Comparison of ENCODE assay signal across 8 mouse cellular contexts in the genomic region with DNA sequence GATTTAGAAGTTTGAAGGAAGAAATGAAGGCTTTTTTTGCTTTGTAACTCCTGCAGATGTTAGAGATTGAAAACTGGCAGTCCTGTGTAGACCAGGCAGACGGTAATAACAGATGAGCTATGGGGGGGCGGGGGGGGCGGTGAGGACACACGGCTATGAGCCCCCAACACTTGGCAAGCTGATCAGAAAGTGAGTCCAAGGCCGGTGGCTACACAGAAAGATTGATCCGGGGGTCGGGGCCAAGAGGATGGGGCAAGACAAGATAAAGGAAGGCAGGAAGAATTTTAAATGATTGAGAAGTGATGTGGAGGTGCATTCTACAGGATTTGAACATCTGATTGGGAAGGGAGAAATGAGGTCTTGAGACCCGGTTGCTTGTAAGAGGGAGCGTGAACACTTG. TPM values are rescaled to one million over a fixed set of nuclear protein-coding genes. Genes with fewer than 3 reads are reported as not detected.
A peak's percentile ranks its signal among the peaks of the same experiment; 100 is the strongest.
DNase-seq lines count a peak whose midpoint lies in the region; ATAC-seq and TF ChIP-seq lines count a peak whose summit lies in the region.

No protein-coding gene starts in this region.

- 17% methylated on average over 8 of the region's 9 CpGs for whole genome bisulfite sequencing in forebrain, embryonic 16.5 days
- 27% methylated on average over 9 of the region's 9 CpGs for WGBS in liver, embryonic 15.5 days (ENCODE audit: insufficient replicate concordance)

- TF ChIP-seq EP300 in CH12.LX (IDR thresholded peaks at IDR 0.05; ENCODE audit: low read length) = no peak

- peaks cover 0 to 5% of the 10 kb centered on the region in 2 experiments; a peak in 1 of 4 replicates for H3K4me1 ChIP-seq in CH12.LX (ENCODE audit: control insufficient read depth in 1 of 2, insufficient read depth in 2 of 2)
- H3K4me1 ChIP-seq in forebrain, embryonic 16.5 days (replicated peaks; ENCODE audit: control insufficient read depth, insufficient read depth, low read length) = peaks cover 21% of the 10 kb centered on the region
- H3K4me1 ChIP-seq in liver, embryonic 15.5 days (replicated peaks) = peaks cover 17% of the 10 kb centered on the region

- H3K36me3 ChIP-seq in CH12.LX (replicated peaks in 1 of 2; ENCODE audit: control insufficient read depth in 1 of 2, insufficient read depth in 1 of 2, low read length in 1 of 2) = no peaks in the 10 kb centered on the region
- H3K36me3 ChIP-seq in forebrain, embryonic 16.5 days (ENCODE audit: control insufficient read depth, insufficient read depth) = no peaks in the 10 kb centered on the region
- no peaks in the 10 kb centered on the region for H3K36me3 ChIP-seq in liver, embryonic 15.5 days (replicated peaks)

- dilution Hi-C loops in CH12.LX (cut with MboI; ENCODE audit: extremely low pct_ligation_motif_present, extremely low pct_unique_long_range_greater_than_20kb, low sequenced_read_pairs) = no loop called here

- no peaks in the 10 kb centered on the region for H3K79me2 ChIP-seq in CH12.LX (replicated peaks; ENCODE audit: control insufficient read depth, extremely low read depth, insufficient read depth, poor library complexity, severe bottlenecking)

- peak overlapping the region; percentile 81; the same call in 1 of the 2 replicates for H3K27ac ChIP-seq in gastrocnemius, adult 2 months
- no peak overlapping the region for H3K27ac ChIP-seq in CH12.LX (ENCODE audit: insufficient read depth, low read depth)
- H3K27ac ChIP-seq in forebrain, embryonic 16.5 days (ENCODE audit: low read length) = no peak overlapping the region
- H3K27ac ChIP-seq in liver, embryonic 15.5 days (replicated peaks) = no peak overlapping the region

- peak overlapping the region; percentile 81 for H3K4me3 ChIP-seq in gastrocnemius, adult 2 months
- H3K4me3 ChIP-seq in CH12.LX (replicated peaks in 1 of 3; ENCODE audit: low read depth in 2 of 3, low read length in 2 of 3, poor library complexity in 1 of 3) = peak overlapping the region in 1 of 3 experiments; percentile 63
- peak overlapping the region; percentile 84 for H3K4me3 ChIP-seq in forebrain, embryonic 16.5 days (replicated peaks; ENCODE audit: low read length)
- peak overlapping the region; percentile 68 for H3K4me3 ChIP-seq in liver, embryonic 15.5 days (replicated peaks)

- no peak for ATAC-seq in forebrain, embryonic 16.5 days
- ATAC-seq in liver, embryonic 15.5 days (ENCODE audit: insufficient read depth) = no peak
- ATAC-seq in frontal cortex, adult (ENCODE audit: low TSS enrichment) = no peak

- in situ Hi-C loops in CH12.LX (cut with MboI; ENCODE audit: low pct_ligation_motif_present, low pct_unique_long_range_greater_than_20kb, low sequenced_read_pairs) = loop anchor here (10.0 kb wide), 1 partner anchor 270 kb away; no protein-coding TSS in a partner anchor

- H3K9me3 ChIP-seq in CH12.LX (replicated peaks; ENCODE audit: low read length) = no peaks in the 10 kb centered on the region
- H3K9me3 ChIP-seq in forebrain, embryonic 16.5 days (ENCODE audit: control insufficient read depth, low read length) = no peaks in the 10 kb centered on the region
- no peaks in the 10 kb centered on the region for H3K9me3 ChIP-seq in liver, embryonic 15.5 days (replicated peaks)

- no peak for TF ChIP-seq POLR2A in CH12.LX (IDR thresholded peaks at IDR 0.05; ENCODE audit: low read depth, low read length)

- peak overlapping the region; percentile 84 for H3K4me2 ChIP-seq in CH12.LX (ENCODE audit: insufficient read depth, low read depth, poor library complexity, severe bottlenecking)
- H3K4me2 ChIP-seq in forebrain, embryonic 16.5 days (ENCODE audit: low read length) = peak overlapping the region; percentile 79
- peak overlapping the region; percentile 94 for H3K4me2 ChIP-seq in liver, embryonic 15.5 days

- no peak for DNase-seq in gastrocnemius, adult 2 months
- no peak for DNase-seq in gastrocnemius, adult 8-10 months (ENCODE audit: low spot score in 2 of 2)
- no peak for DNase-seq in CH12.LX (ENCODE audit: extremely low read depth)
- DNase-seq in frontal cortex, postnatal 10 days (ENCODE audit: low spot score in 2 of 2) = no peak
- no peak for DNase-seq in cerebellum, adult 8-10 months

- H3K9ac ChIP-seq in CH12.LX (ENCODE audit: insufficient read depth, low read depth) = no peak overlapping the region
- H3K9ac ChIP-seq in forebrain, embryonic 16.5 days (replicated peaks; ENCODE audit: low read depth, low read length) = peak overlapping the region; percentile 61; the same call in 1 of the 2 replicates
- no peak overlapping the region for H3K9ac ChIP-seq in liver, embryonic 15.5 days

- H3K27me3 ChIP-seq in CH12.LX (replicated peaks) = peaks cover 33% of the 10 kb centered on the region
- no peaks in the 10 kb centered on the region for H3K27me3 ChIP-seq in forebrain, embryonic 16.5 days (replicated peaks; ENCODE audit: control insufficient read depth, insufficient read depth, low read length)
- peaks cover 86% of the 10 kb centered on the region for H3K27me3 ChIP-seq in liver, embryonic 15.5 days

- intact Hi-C loops in gastrocnemius, adult 2 months (cut with DNase I) = loop anchor here (10.0 kb wide), 1 partner anchor 260 kb away; no protein-coding TSS in a partner anchor

- no peak for TF ChIP-seq RAD21 in CH12.LX (IDR thresholded peaks at IDR 0.05; ENCODE audit: low read depth, low read length)

- no peak for TF ChIP-seq CTCF in gastrocnemius, adult 2 months (IDR thresholded peaks at IDR 0.05)
- TF ChIP-seq CTCF in CH12.LX (conservative IDR thresholded peaks at IDR 0.05 in 1 of 2, IDR thresholded peaks at IDR 0.05 in 1 of 2; ENCODE audit: low read depth in 2 of 2, low read length in 2 of 2) = no peak

TF ChIP-seq in CH12.LX, 34 proteins besides CTCF, POLR2A, EP300 and RAD21:
- no peak for TF ChIP-seq TCF12 (IDR thresholded peaks at IDR 0.05; ENCODE audit: low read depth, low read length)
- TF ChIP-seq ETS1 (conservative IDR thresholded peaks at IDR 0.05; ENCODE audit: low read depth, low read length) = no peak
- TF ChIP-seq MAX (IDR thresholded peaks at IDR 0.05; ENCODE audit: low read length) = no peak
- no peak for TF ChIP-seq ZC3H11A (IDR thresholded peaks at IDR 0.05; ENCODE audit: low read depth, low read length)
- no peak for TF ChIP-seq KAT2A (IDR thresholded peaks at IDR 0.05; ENCODE audit: insufficient replicate concordance, low read length)
TF ChIP-seq in CH12.LX: peak in this region for 0.

RNA-seq across cellular contexts. Expression of a gene that starts 0.4 kb away (rescaled TPM):
- total RNA-seq in gastrocnemius, adult 2 months (2021) = 10 to 100 TPM; 27.5 to 31.9 TPM
- 10 to 100 TPM; 25.3 to 30.9 (median 27.2) TPM for total RNA-seq in gastrocnemius, adult 8-10 months (2022)
- total RNA-seq in CH12.LX (2012; rRNA removed) = 0.76 and 2.0 TPM in 2 replicates
- 0.74 and 0.82 TPM in 2 replicates for total RNA-seq in CH12.LX (2014; rRNA removed)
- polyA plus RNA-seq in CH12.LX (2012; ENCODE audit: insufficient read length, low read depth) = 1.3 and 1.5 TPM in 2 replicates
- 18.7 and 21.3 TPM in 2 replicates for polyA plus RNA-seq in forebrain, embryonic 16.5 days (2015; fragmentation: Nextera tagmentation; extraction: Ambion mirVana)
- polyA plus RNA-seq in liver, embryonic 15.5 days (2015; fragmentation: Nextera tagmentation; extraction: Ambion mirVana) = 4.7 and 5.9 TPM in 2 replicates

RNA-seq across cellular contexts. Expression of a gene that starts 59.6 kb away (rescaled TPM):
- 10 to 100 TPM; 49.0 to 51.9 TPM for total RNA-seq in gastrocnemius, adult 2 months (2021)
- 10 to 100 TPM; 46.2 to 51.9 (median 49.8) TPM for total RNA-seq in gastrocnemius, adult 8-10 months (2022)
- total RNA-seq in CH12.LX (2012; rRNA removed) (58.5 and 76.3 TPM in 2 replicates), CH12.LX (2014; rRNA removed) (166 and 189 TPM in 2 replicates)
- polyA plus RNA-seq in CH12.LX (2012; ENCODE audit: insufficient read length, low read depth) = 119 and 130 TPM in 2 replicates
- 142 and 160 TPM in 2 replicates for polyA plus RNA-seq in forebrain, embryonic 16.5 days (2015; fragmentation: Nextera tagmentation; extraction: Ambion mirVana)
- 42.4 and 45.2 TPM in 2 replicates for polyA plus RNA-seq in liver, embryonic 15.5 days (2015; fragmentation: Nextera tagmentation; extraction: Ambion mirVana)

Comparison
In these comparisons a context has a peak if more than half of its experiments do, and no peak if none do; other contexts are left out.
1. RNA of a gene that starts 0.4 kb away (total RNA-seq): 27.5 to 31.9 TPM in gastrocnemius, adult 2 months and 25.3 to 30.9 TPM in gastrocnemius, adult 8-10 months; 0.74 to 2.0 TPM in CH12.LX; every median in the first group is over 4 times any median in the second.
2. Peak in every context shown above with its lines, with median percentiles within 50 percentile points of each other: H3K4me2 ChIP-seq.